Mouse (Mus musculus): ENCODE measurements around the gene Gm11168.
"Not testable (repeated sequence)": the region's sequence is repeated elsewhere in the genome, so short reads cannot be mapped to it uniquely, and the experiment has no call there.

Gm11168 gene

DNA sequence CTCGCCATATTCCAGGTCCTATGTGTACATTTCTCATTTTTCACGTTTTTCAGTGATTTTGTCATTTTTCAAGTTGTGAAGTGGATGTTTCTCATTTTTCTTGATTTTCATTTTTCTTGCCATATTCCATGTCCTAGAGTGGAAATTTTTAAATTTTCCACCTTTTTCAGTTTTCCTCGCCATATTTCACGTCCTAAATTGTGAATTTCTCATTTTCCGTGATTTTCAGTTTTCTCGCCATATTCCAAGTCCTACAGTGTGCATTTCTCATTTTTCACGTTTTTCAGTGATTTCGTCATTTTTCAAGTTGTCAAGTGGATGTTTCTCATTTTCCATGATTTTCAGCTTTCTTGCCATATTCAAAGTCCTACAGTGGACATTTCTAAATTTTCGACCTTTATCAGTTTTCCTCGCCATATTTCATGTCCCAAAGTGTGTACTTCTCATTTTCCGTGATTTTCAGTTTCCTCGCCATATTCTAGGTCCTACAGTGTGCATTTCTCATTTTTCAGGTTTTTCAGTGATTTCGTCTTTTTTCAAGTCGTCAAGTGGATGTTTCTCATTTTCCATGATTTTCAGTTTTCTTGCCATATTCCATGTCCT, at the start of gene Gm11168:
Gene Gm11168 (plus strand): TSS at position 553 of the 603 bp plus-strand sequence.
- DNase-seq: not testable (repeated sequence)

- DNase-seq: not testable (repeated sequence)
Measured at GRCm38 (mm10) chr9:3000445-3000972, 2.6 kb upstream of the Gm11168 start, which contains the start of gene Gm10722. Gene Gm10722, plus strand, starts transcription at chr9:3000922.

GRCm38 (mm10) chr9:3001006-3001405, 2.1 kb upstream of the Gm11168 start:
- peak; percentile 4 for DNase-seq

DNA sequence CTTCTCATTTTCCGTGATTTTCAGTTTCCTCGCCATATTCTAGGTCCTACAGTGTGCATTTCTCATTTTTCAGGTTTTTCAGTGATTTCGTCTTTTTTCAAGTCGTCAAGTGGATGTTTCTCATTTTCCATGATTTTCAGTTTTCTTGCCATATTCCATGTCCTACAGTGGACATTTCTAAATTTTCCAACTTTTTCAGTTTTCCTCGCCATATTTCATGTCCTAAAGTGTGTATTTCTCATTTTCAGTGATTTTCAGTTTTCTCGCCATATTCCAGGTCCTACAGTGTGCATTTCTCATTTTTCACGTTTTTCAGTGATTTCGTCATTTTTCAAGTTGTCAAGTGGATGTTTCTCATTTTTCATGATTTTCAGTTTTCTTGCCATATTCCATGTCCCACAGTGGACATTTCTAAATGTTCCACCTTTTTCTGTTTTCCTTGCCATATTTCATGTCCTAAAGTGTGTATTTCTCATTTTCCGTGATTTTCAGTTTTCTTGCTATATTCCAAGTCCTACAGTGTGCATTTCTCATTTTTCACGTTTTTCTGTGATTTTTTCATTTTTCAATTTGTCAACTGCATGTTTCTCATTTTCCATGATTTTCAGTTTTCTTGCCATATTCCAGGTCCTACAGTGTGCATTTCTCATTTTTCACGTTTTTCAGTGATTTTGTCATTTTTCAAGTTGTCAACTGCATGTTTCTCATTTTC, 1.0 kb upstream of the Gm11168 start:
- peak; percentile 98 for DNase-seq

DNA sequence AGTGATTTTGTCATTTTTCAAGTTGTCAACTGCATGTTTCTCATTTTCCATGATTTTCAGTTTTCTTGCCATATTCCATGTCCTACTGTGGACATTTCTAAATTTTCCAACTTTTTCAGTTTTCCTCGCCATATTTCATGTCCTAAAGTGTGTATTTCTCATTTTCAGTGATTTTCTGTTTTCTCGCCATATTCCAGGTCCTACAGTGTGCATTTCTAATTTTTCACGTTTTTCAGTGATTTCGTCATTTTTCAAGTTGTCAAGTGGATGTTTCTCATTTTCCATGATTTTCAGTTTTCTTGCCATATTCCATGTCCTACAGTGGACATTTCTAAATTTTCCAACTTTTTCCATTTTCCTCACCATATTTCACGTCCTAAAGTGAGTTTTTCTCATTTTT, 3.0 kb downstream of the Gm11168 start:
- not testable (repeated sequence) for DNase-seq

- DNase-seq: peak; percentile 80
Measured at GRCm38 (mm10) chr9:3006636-3007035, 3.5 kb downstream of the Gm11168 start.

- DNase-seq: not testable (repeated sequence)
Measured at GRCm38 (mm10) chr9:3007272-3007671, 4.1 kb downstream of the Gm11168 start.

GRCm38 (mm10) chr9:3009331-3009730, 6.2 kb downstream of the Gm11168 start:
- DNase-seq: not testable (repeated sequence)

- DNase-seq: not testable (repeated sequence)
Measured at GRCm38 (mm10) chr9:3012054-3012621, 9.0 kb downstream of the Gm11168 start.

GRCm38 (mm10) chr9:3012733-3013279, 9.7 kb downstream of the Gm11168 start, which contains the start of gene Gm10721:
Gene Gm10721, plus strand, starts transcription at chr9:3013140.
- not testable (repeated sequence) for DNase-seq

GRCm38 (mm10) chr9:3015354-3015753, 12.2 kb downstream of the Gm11168 start, which contains the start of gene Gm10720:
Gene Gm10720, plus strand, starts transcription at chr9:3015654.
- not testable (repeated sequence) for DNase-seq

- not testable (repeated sequence) for DNase-seq
Measured at GRCm38 (mm10) chr9:3015896-3016295, 12.8 kb downstream of the Gm11168 start.

- DNase-seq: not testable (repeated sequence)
Measured at GRCm38 (mm10) chr9:3017108-3017507, 14.0 kb downstream of the Gm11168 start, which contains the start of gene Gm10719. Gene Gm10719, plus strand, starts transcription at chr9:3017408.

DNA sequence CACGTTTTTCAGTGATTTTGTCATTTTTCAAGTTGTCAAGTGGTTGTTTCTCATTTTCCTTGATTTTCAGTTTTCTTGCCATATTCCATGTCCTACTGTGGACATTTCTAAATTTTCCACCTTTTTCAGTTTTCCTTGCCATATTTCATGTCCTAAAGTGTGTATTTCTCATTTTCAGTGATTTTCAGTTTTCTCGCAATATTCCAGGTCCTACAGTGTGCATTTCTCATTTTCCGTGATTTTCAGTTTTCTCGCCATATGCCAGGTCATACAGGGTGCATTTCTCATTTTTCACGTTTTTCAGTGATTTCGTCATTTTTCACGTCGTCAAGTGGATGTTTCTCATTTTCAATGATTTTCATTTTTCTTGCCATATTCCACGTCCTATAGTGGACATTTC, 15.8 kb downstream of the Gm11168 start:
- peak; percentile 21 for DNase-seq

DNA sequence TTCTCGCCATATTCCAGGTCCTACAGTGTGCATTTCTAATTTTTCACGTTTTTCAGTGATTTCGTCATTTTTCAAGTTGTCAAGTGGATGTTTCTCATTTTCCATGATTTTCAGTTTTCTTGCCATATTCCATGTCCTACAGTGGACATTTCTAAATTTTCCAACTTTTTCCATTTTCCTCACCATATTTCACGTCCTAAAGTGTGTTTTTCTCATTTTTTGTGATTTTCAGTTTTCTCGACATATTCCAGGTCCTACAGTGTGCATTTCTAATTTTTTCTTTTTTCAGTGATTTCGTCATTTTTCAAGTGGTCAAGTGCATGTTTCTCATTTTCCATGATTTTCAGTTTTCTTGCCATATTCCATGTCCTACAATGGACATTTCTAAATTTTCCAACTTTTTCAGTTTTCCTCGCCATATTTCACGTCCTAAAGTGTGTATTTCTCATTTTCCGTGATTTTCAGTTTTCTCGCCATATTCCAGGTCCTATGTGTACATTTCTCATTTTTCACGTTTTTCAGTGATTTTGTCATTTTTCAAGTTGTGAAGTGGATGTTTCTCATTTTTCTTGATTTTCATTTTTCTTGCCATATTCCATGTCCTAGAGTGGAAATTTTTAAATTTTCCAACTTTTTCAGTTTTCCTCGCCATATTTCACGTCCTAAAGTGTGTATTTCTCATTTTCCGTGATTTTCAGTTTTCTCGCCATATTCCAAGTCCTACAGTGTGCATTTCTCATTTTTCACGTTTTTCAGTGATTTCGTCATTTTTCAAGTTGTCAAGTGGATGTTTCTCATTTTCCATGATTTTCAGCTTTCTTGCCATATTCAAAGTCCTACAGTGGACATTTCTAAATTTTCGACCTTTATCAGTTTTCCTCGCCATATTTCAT, 16.9 kb downstream of the Gm11168 start:
- peak; percentile 78 for DNase-seq

- peak; percentile 72 for DNase-seq
Measured at GRCm38 (mm10) chr9:3022316-3023008, 19.3 kb downstream of the Gm11168 start.

DNA sequence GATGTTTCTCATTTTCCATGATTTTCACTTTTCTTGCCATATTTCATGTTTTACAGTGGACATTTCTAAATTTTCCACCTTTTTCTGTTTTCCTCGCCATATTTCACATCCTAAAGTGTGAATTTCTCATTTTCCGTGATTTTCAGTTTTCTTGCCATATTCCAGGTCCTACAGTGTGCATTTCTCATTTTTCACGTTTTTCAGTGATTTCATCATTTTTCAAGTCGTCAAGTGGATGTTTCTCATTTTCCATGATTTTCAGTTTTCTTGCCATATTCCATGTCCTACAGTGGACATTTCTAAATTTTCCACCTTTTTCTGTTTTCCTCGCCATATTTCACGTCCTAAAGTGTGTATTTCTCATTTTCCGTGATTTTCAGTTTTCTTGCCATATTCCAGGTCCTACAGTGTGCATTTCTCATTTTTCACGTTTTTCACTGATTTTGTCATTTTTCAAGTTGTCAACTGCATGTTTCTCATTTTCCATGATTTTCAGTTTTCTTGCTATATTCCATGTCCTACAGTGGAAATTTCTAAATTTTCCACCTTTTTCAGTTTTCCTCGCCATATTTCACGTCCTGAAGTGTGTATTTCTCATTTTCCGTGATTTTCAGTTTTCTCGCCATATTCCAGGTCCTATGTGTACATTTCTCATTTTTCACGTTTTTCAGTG, 20.3 kb downstream of the Gm11168 start, which contains the start of gene Gm10718:
Gene Gm10718 (plus strand): TSS at position 236 of the 673 bp plus-strand sequence.
- peak; percentile 8 for DNase-seq

DNA sequence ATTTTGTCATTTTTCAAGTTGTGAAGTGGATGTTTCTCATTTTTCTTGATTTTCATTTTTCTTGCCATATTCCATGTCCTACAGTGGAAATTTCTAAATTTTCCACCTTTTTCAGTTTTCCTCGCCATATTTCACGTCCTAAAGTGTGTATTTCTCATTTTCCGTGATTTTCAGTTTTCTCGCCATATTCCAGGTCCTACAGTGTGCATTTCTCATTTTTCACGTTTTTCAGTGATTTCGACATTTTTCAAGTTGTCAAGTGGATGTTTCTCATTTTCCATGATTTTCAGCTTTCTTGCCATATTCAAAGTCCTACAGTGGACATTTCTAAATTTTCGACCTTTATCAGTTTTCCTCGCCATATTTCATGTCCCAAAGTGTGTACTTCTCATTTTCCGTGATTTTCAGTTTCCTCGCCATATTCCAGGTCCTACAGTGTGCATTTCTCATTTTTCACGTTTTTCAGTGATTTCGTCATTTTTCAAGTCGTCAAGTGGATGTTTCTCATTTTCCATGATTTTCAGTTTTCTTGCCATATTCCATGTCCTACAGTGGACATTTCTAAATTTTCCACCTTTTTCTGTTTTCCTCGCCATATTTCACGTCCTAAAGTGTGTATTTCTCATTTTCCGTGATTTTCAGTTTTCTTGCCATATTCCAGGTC, 21.0 kb downstream of the Gm11168 start:
- peak; percentile 37 for DNase-seq

GRCm38 (mm10) chr9:3024912-3025467, 21.8 kb downstream of the Gm11168 start, which contains the start of gene Gm10717:
Gene Gm10717, plus strand, starts transcription at chr9:3025417.
- DNase-seq: peak; percentile 49

DNA sequence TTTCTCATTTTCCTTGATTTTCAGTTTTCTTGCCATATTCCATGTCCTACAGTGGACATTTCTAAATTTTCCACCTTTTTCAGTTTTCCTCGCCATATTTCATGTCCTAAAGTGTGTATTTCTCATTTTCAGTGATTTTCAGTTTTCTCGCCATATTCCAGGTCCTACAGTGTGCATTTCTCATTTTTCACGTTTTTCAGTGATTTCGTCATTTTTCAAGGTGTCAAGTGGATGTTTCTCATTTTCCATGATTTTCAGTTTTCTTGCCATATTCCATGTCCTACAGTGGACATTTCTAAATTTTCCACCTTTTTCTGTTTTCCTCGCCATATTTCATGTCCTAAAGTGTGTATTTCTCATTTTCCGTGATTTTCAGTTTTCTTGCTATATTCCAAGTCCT, 22.5 kb downstream of the Gm11168 start:
- peak; percentile 51 for DNase-seq
